ENCODE assay signal across 10 mouse cellular contexts in the genomic region with DNA sequence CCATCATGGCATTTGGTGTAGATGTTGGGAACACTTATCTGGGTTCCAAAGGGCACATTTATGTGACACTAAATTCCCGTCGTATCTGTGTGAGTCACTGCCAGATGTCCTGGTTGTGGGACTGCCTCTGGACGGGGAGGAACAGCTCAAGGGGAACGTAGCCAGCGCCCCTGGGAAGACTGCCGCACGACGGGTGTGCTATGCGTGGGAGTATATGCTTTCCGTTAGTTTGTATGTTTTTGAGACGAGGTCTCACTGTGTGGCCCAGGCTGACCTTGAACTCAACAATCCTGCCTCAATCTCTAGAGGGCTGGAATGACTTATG. TPM values are rescaled to one million over a fixed set of nuclear protein-coding genes. Genes with fewer than 3 reads are reported as not detected.
DNase-seq lines count a peak whose midpoint lies in the region; ATAC-seq and TF ChIP-seq lines count a peak whose summit lies in the region.
"Had no signal": no experiment of that assay in that cellular context is flagged by ENCODE, and none has a peak within 500 bp of the region (broad histone marks: within the 10 kb centered on the region; RNA-seq: fewer than 3 reads in every experiment).

No protein-coding gene starts in this region.

- H3K27me3 ChIP-seq in heart, embryonic 15.5 days, result no peaks in the 10 kb centered on the region
- H3K27me3 ChIP-seq in heart, adult 2 months (ENCODE audit: control insufficient read depth, insufficient read depth, low read length), result no peaks in the 10 kb centered on the region
- H3K27me3 ChIP-seq in CH12.LX (replicated peaks), result peaks cover 16% of the 10 kb centered on the region
- H3K27me3 ChIP-seq in liver, embryonic 16.5 days (ENCODE audit: control insufficient read depth, insufficient read depth, low read depth, low read length), result no peaks in the 10 kb centered on the region
- H3K27me3 ChIP-seq: Patski had no signal

- H3K79me2 ChIP-seq in heart, adult 2 months (replicated peaks; ENCODE audit: control insufficient read depth, insufficient read depth, low read length), result no peaks in the 10 kb centered on the region
- H3K79me2 ChIP-seq in CH12.LX (replicated peaks; ENCODE audit: control insufficient read depth, extremely low read depth, insufficient read depth, poor library complexity, severe bottlenecking), result no peaks in the 10 kb centered on the region

- H3K9me3 ChIP-seq in heart, embryonic 15.5 days (replicated peaks), result no peaks in the 10 kb centered on the region
- peaks cover under 1% of the 10 kb centered on the region for H3K9me3 ChIP-seq in CH12.LX (replicated peaks; ENCODE audit: low read length)
- H3K9me3 ChIP-seq in liver, embryonic 16.5 days (replicated peaks; ENCODE audit: control insufficient read depth, low read length), result no peaks in the 10 kb centered on the region

- no peak for TF ChIP-seq RAD21 in CH12.LX (IDR thresholded peaks at IDR 0.05; ENCODE audit: low read depth, low read length)

- WGBS in heart, embryonic 15.5 days, result 61% methylated on average over 11 of the region's 11 CpGs
- WGBS in heart, adult 2 months, result 27% methylated on average over 11 of the region's 11 CpGs
- WGBS in liver, embryonic 16.5 days (ENCODE audit: insufficient replicate concordance), result 70% methylated on average over 11 of the region's 11 CpGs

- TF ChIP-seq POLR2A in heart, adult 2 months (IDR thresholded peaks at IDR 0.05; ENCODE audit: insufficient read depth, low read depth, low read length), result no peak
- TF ChIP-seq POLR2A in CH12.LX (IDR thresholded peaks at IDR 0.05; ENCODE audit: low read depth, low read length), result no peak

- intact Hi-C loops in heart, adult 2 months (cut with DNase I), result no loop called here

- H3K27ac ChIP-seq in heart, embryonic 15.5 days, result no peak overlapping the region
- H3K27ac ChIP-seq in heart, adult 2 months, result no peak overlapping the region
- no peak overlapping the region for H3K27ac ChIP-seq in CH12.LX (ENCODE audit: insufficient read depth, low read depth)
- no peak overlapping the region for H3K27ac ChIP-seq in liver, embryonic 16.5 days (ENCODE audit: low read length)

- H3K4me1 ChIP-seq in heart, embryonic 15.5 days (replicated peaks), result peaks cover 12% of the 10 kb centered on the region
- H3K4me1 ChIP-seq in heart, adult 2 months (ENCODE audit: control insufficient read depth, insufficient read depth, low read length), result no peaks in the 10 kb centered on the region
- H3K4me1 ChIP-seq in CH12.LX (ENCODE audit: control insufficient read depth in 1 of 2, insufficient read depth in 2 of 2), result peaks cover 14 to 16% of the 10 kb centered on the region in 2 experiments
- peaks cover 7% of the 10 kb centered on the region; the same call in 1 of the 2 replicates for H3K4me1 ChIP-seq in liver, embryonic 16.5 days (ENCODE audit: control insufficient read depth, low read depth, low read length)

- in situ Hi-C loops in CH12.LX (cut with MboI; ENCODE audit: low pct_ligation_motif_present, low pct_unique_long_range_greater_than_20kb, low sequenced_read_pairs), result no loop called here

- no peak for DNase-seq in heart, adult 2 months
- DNase-seq in CH12.LX (ENCODE audit: extremely low read depth) (no peak), ZHBTc4 (ENCODE audit: low read depth, low spot score) (peak; percentile 12)
- DNase-seq in layer of hippocampus, adult 9-11 months, result no peak
- DNase-seq in urinary bladder, postnatal 14 days (ENCODE audit: low spot score), result no peak

- peak overlapping the region; percentile 54 for H3K4me2 ChIP-seq in heart, embryonic 15.5 days
- H3K4me2 ChIP-seq in CH12.LX (ENCODE audit: insufficient read depth, low read depth, poor library complexity, severe bottlenecking), result peak overlapping the region; percentile 71; the same call in 1 of the 2 replicates
- peak overlapping the region; percentile 42; the same call in 1 of the 2 replicates for H3K4me2 ChIP-seq in liver, embryonic 16.5 days (ENCODE audit: low read depth, low read length)

- H3K9ac ChIP-seq in heart, embryonic 15.5 days, result no peak overlapping the region
- H3K9ac ChIP-seq in heart, adult 2 months (ENCODE audit: low read depth, low read length), result no peak overlapping the region
- H3K9ac ChIP-seq in CH12.LX (ENCODE audit: insufficient read depth, low read depth), result no peak overlapping the region
- H3K9ac ChIP-seq in liver, embryonic 16.5 days (ENCODE audit: low read depth, low read length), result no peak overlapping the region

- TF ChIP-seq EP300 in heart, adult 2 months (IDR thresholded peaks at IDR 0.05; ENCODE audit: insufficient read depth, low read depth, low read length), result no peak
- TF ChIP-seq EP300 in CH12.LX (IDR thresholded peaks at IDR 0.05; ENCODE audit: low read length), result no peak

- H3K36me3 ChIP-seq in heart, embryonic 15.5 days, result no peaks in the 10 kb centered on the region
- H3K36me3 ChIP-seq in heart, adult 2 months (ENCODE audit: control insufficient read depth, insufficient read depth, low read length), result no peaks in the 10 kb centered on the region
- no peaks in the 10 kb centered on the region for H3K36me3 ChIP-seq in CH12.LX (replicated peaks in 1 of 2; ENCODE audit: control insufficient read depth in 1 of 2, insufficient read depth in 1 of 2, low read length in 1 of 2)
- no peaks in the 10 kb centered on the region for H3K36me3 ChIP-seq in liver, embryonic 16.5 days (ENCODE audit: control insufficient read depth, insufficient read depth)

- no peak for ATAC-seq in heart, embryonic 15.5 days (replicated peaks; ENCODE audit: insufficient number of reproducible peaks, insufficient read depth, low FRiP score, low read depth)
- ATAC-seq in liver, embryonic 16.5 days (ENCODE audit: low read depth), result 0 out of 2 replicates have a peak, but pooled peaks have one; percentile 27
- ATAC-seq in erythroid progenitor cell, adult 5-6 weeks (replicated peaks; ENCODE audit: low FRiP score, poor library complexity, severe bottlenecking), result no peak
- ATAC-seq: Patski had no signal

- H3K4me3 ChIP-seq in heart, embryonic 15.5 days, result no peak overlapping the region
- no peak overlapping the region for H3K4me3 ChIP-seq in heart, adult 2 months
- no peak overlapping the region for H3K4me3 ChIP-seq in CH12.LX (replicated peaks in 1 of 3; ENCODE audit: low read depth in 2 of 3, low read length in 2 of 3, poor library complexity in 1 of 3)
- no peak overlapping the region for H3K4me3 ChIP-seq in liver, embryonic 16.5 days (ENCODE audit: low read depth, low read length)
- H3K4me3 ChIP-seq: erythroblast, embryonic 14.5 days had no signal

- TF ChIP-seq CTCF in heart, adult 2 months (IDR thresholded peaks at IDR 0.05), result no peak
- TF ChIP-seq CTCF in CH12.LX (conservative IDR thresholded peaks at IDR 0.05 in 1 of 2, IDR thresholded peaks at IDR 0.05 in 1 of 2; ENCODE audit: low read depth in 2 of 2, low read length in 2 of 2), result no peak

- dilution Hi-C loops in CH12.LX (cut with MboI; ENCODE audit: extremely low pct_ligation_motif_present, extremely low pct_unique_long_range_greater_than_20kb, low sequenced_read_pairs), result no loop called here

TF ChIP-seq in CH12.LX, 34 proteins besides CTCF, POLR2A, EP300 and RAD21:
- TF ChIP-seq MEF2A (IDR thresholded peaks at IDR 0.05; ENCODE audit: borderline replicate concordance, low read depth, low read length) (no peak), BHLHE40 (IDR thresholded peaks at IDR 0.05; ENCODE audit: low read depth, low read length) (no peak), USF2 (conservative IDR thresholded peaks at IDR 0.05; ENCODE audit: low read depth, low read length) (no peak), JUND (conservative IDR thresholded peaks at IDR 0.05; ENCODE audit: low read depth, low read length) (no peak), MAFK (IDR thresholded peaks at IDR 0.05; ENCODE audit: insufficient replicate concordance, low read length) (no peak), NELFE (IDR thresholded peaks at IDR 0.05; ENCODE audit: low read depth, low read length) (no peak), CHD2 (IDR thresholded peaks at IDR 0.05; ENCODE audit: low read length) (no peak), TBP (conservative IDR thresholded peaks at IDR 0.05; ENCODE audit: low read depth, low read length) (no peak), ELF1 (IDR thresholded peaks at IDR 0.05; ENCODE audit: low read depth, low read length) (no peak), PAX5 (IDR thresholded peaks at IDR 0.05; ENCODE audit: low read length) (no peak)

RNA-seq across cellular contexts. Expression of gene Pcbd1, which starts 8.2 kb away (rescaled TPM):
- polyA plus RNA-seq in heart, embryonic 15.5 days (2015; fragmentation: Nextera tagmentation; extraction: Ambion mirVana), result 53.0 and 59.8 TPM in 2 replicates
- total RNA-seq in heart, adult 2 months (2021), result under 1 TPM; 0.50 to 0.86 TPM
- 1.8 and 2.5 TPM in 2 replicates for polyA plus RNA-seq in heart, adult 2 months (2012; rRNA removed)
- total RNA-seq in CH12.LX (2012; rRNA removed) (34.7 and 36.1 TPM in 2 replicates), CH12.LX (2014; rRNA removed) (16.5 and 19.3 TPM in 2 replicates)
- 22.5 and 25.3 TPM in 2 replicates for polyA plus RNA-seq in CH12.LX (2012; ENCODE audit: insufficient read length, low read depth)
- polyA plus RNA-seq in liver, embryonic 16.5 days (2015; fragmentation: Nextera tagmentation; extraction: Ambion mirVana), result 210 and 223 TPM in 2 replicates
- total RNA-seq in erythroid progenitor cell, adult 5-6 weeks (2015; ENCODE audit: low replicate concordance), result 9.4 TPM in 1 of 2 replicates, not detected in the other
- total RNA-seq in erythroid progenitor cell, adult 5-6 weeks (2017; ENCODE audit: low replicate concordance), result not detected in 2 replicates
